Mouse (Mus musculus): ENCODE results near the gene Kif11. TPM values are rescaled to one million over a fixed set of nuclear protein-coding genes. Genes with fewer than 3 reads are reported as not detected.

Kif11 gene
- polyA plus RNA-seq, 1 experiment from 2014 or later = 73.4 TPM

DNA sequence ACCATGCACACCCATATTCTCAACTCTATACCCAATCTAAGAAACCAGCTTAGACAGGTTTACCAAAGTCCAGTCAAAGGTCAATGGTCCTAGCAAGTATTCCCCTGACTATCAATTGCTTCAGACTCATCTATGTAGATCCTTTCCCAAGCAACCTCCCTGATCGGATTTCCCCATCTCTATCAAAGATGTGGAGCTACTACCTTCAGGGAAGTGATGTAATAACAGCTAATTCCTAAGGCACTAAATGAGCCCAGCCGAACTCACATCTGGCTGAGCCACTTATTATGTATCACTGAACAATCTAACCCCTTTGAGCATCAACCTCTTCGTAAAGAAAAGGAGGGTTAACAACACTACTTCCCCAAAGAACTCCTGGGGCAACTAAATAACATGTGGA, 23.4 kb upstream of the Kif11 start:
- no peak overlapping the region for H3K27ac ChIP-seq
- no peak overlapping the region for H3K9ac ChIP-seq

DNA sequence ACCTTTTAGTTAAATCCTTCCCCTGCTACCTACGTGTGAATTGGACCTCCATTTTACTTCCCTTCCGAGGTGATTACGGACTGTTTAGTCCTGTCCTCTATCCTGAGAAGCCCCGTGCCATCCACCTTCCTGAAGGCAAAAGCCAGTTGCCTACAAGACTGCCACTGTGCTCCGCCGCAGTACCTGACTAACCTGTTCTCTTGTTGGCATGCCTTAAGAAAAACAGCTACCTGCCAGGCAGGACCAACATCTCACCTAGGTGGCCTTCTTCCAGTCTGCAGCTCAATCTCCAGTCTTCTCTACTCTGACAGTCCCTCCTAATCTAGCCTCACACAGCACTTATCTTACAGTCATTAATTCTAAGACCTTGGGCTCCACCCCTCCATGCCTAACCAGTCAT, 22.9 kb upstream of the Kif11 start:
- H3K27ac ChIP-seq = no peak overlapping the region
- H3K4me3 ChIP-seq = no peak overlapping the region
- 0 out of 2 replicates have a peak, but pooled peaks cover 3% of the 10 kb centered on the region for H3K9me3 ChIP-seq
- WGBS = 86% methylated on average over 6 of the region's 6 CpGs
- H3K4me2 ChIP-seq = no peak overlapping the region
- no peak for ATAC-seq (ENCODE audit: borderline replicate concordance, extremely low read depth, low FRiP score, low TSS enrichment)
- H3K36me3 ChIP-seq = no peaks in the 10 kb centered on the region
- no peak overlapping the region for H3K9ac ChIP-seq
- no peaks in the 10 kb centered on the region for H3K27me3 ChIP-seq
- H3K4me1 ChIP-seq = no peaks in the 10 kb centered on the region

More for the DNA sequence above, 23.4 kb upstream of the Kif11 start:
- H3K4me2 ChIP-seq = no peak overlapping the region
- H3K4me3 ChIP-seq = no peak overlapping the region
- H3K4me1 ChIP-seq = no peaks in the 10 kb centered on the region
- ATAC-seq (ENCODE audit: borderline replicate concordance, extremely low read depth, low FRiP score, low TSS enrichment) = no peak
- no peaks in the 10 kb centered on the region for H3K27me3 ChIP-seq
- no peaks in the 10 kb centered on the region for H3K36me3 ChIP-seq
- H3K9me3 ChIP-seq = 0 out of 2 replicates have a peak, but pooled peaks cover 3% of the 10 kb centered on the region
- 89% methylated on average over 3 of the region's 3 CpGs for WGBS

DNA sequence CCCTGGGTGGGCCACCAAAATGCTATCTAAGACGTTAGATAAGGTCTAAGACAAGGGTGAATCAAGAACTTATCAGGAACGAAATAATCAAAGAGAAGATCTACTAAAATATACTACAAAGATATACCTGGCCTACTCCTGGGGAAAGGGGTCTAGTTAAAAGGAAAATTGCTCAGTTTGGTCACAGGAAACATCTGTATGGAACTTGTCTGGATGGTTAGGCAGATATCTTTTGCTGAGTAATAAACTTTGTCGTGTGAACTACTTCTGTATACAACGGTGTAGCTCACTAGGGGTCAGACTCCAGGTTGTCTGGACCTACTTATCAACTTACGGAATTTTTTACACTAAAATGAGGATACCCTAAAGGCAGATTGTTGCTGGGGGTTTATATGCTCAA, 16.2 kb upstream of the Kif11 start:
- Histone ChIP-seq H3K27me3 (no peaks in the 10 kb centered on the region), H3K36me3 (no peaks in the 10 kb centered on the region), H3K4me2 (no peak overlapping the region), H3K27ac (no peak overlapping the region), H3K9me3 (no peaks in the 10 kb centered on the region), H3K9ac (no peak overlapping the region), H3K4me1 (no peaks in the 10 kb centered on the region), H3K4me3 (no peak overlapping the region)
- WGBS = 48% methylated on average over 5 of the region's 5 CpGs
- no peak for ATAC-seq (ENCODE audit: borderline replicate concordance, extremely low read depth, low FRiP score, low TSS enrichment)

DNA sequence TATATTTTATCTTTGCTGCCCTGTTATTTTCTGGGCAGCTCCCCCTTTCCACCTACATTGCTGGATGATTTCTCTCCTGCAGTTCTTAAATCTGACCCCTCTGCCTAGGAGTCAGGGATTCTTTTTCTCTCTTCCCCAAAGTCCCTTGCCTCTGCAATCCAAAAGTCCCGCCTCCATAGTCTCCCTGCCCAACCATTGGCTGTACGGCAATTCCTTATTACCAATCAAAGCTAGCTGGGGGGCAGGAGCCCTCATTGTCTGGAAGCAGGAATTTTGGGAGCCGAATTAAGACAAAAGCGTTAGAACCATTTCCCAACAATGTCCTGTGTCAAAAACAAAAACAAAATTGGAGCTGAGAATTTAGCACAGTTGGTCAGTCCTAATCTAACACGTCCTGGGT, 13.7 kb upstream of the Kif11 start:
- H3K4me3 ChIP-seq = no peak overlapping the region
- no peaks in the 10 kb centered on the region for H3K36me3 ChIP-seq
- H3K9me3 ChIP-seq = no peaks in the 10 kb centered on the region
- H3K4me1 ChIP-seq = no peaks in the 10 kb centered on the region
- H3K27me3 ChIP-seq = no peaks in the 10 kb centered on the region
- no peak overlapping the region for H3K9ac ChIP-seq
- H3K4me2 ChIP-seq = no peak overlapping the region
- no peak for ATAC-seq (ENCODE audit: borderline replicate concordance, extremely low read depth, low FRiP score, low TSS enrichment)
- H3K27ac ChIP-seq = no peak overlapping the region
- 42% methylated on average over 5 of the region's 5 CpGs for WGBS

DNA sequence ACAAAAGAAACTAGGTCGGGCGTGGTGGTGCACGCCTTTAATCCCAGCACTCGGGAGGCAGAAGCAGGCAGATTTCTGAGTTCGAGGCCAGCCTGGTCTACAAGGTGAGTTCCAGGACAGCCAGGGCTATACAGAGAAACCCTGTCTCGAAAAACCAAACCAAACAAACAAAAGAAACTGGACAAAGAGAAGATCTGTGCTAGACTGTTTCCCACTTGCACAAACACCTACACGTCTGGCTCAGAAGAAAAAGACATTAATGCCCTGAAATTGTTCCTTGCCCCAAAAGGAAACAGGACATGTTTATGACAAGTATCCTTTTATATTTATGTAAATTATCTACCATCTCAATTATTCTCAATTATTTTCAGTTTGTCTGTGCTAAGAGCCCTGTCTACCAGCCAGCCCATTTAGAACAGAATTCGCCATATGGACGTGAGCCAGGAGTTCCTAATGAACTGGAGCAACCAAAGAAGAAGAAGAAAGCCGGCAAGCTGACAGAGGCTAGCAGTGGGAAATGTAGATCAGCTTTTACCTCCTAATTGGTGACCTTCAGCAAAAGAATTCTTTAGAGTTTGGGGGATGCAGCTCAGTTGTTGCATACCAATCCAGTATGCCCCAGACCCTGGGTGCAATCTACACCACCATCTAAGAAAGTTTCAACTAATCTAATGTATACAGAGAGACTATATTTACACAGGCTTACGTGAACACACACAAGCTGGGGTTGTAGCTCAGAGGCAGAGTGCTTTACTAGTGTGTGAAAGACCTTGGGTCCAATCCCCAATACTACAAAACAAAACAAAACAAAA, 12.9 kb upstream of the Kif11 start:
- no peak overlapping the region for H3K27ac ChIP-seq
- no peak overlapping the region for H3K4me2 ChIP-seq
- H3K36me3 ChIP-seq = no peaks in the 10 kb centered on the region
- H3K9ac ChIP-seq = no peak overlapping the region
- H3K4me3 ChIP-seq = no peak overlapping the region
- ATAC-seq (ENCODE audit: borderline replicate concordance, extremely low read depth, low FRiP score, low TSS enrichment) = no peak
- no peaks in the 10 kb centered on the region for H3K4me1 ChIP-seq
- 74% methylated on average over 11 of the region's 11 CpGs for WGBS
- no peaks in the 10 kb centered on the region for H3K27me3 ChIP-seq
- no peaks in the 10 kb centered on the region for H3K9me3 ChIP-seq

DNA sequence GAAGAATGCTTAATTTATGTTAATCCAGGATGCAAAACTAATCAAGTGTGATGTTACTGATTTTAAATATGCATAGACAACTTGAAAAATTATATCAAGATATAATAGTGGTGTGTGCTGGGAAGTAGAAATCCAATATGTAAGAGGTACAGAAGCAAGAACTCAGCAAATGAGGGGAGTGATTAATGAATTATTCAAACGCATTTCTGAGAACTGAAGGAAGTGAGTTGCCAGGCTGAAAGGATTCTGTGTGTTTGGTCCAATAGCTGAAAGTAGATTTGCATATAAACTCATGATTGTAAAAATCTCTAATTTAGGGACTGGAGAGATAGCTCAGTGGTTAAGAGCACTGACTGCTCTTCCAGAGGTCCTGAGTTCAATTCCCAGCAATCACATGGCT, 7.2 kb upstream of the Kif11 start:
- Histone ChIP-seq H3K9me3 (no peaks in the 10 kb centered on the region), H3K4me3 (no peak overlapping the region), H3K36me3 (no peaks in the 10 kb centered on the region), H3K27me3 (no peaks in the 10 kb centered on the region), H3K27ac (no peak overlapping the region), H3K4me1 (no peaks in the 10 kb centered on the region), H3K9ac (no peak overlapping the region), H3K4me2 (no peak overlapping the region)
- ATAC-seq (ENCODE audit: borderline replicate concordance, extremely low read depth, low FRiP score, low TSS enrichment) = no peak
- WGBS = 59% methylated on average over 1 of the region's 1 CpGs

DNA sequence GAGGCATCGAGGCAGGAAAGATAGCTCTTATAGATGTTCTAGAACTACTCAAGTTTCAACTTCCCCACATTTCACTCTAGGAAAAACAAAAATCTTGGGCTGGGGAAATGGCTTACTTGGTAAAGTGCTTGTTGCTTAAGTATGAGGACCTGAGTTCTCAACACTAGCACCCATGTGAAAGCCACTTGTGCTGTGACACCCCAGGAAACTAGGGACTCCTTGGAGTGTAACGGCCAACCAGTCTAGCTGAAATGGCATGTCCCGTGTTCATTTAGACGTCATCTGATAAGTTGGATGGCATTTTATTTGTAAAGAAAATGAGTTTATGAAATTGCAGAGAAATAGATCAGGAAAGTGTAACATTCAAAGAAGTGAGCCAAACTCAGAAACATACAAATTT, 6.3 kb upstream of the Kif11 start:
- no peak for ATAC-seq (ENCODE audit: borderline replicate concordance, extremely low read depth, low FRiP score, low TSS enrichment)
- 80% methylated on average over 4 of the region's 4 CpGs for WGBS
- no peaks in the 10 kb centered on the region for H3K9me3 ChIP-seq
- peaks cover 1% of the 10 kb centered on the region; the same call in 1 of the 2 replicates for H3K4me1 ChIP-seq
- no peak overlapping the region for H3K4me2 ChIP-seq
- no peak overlapping the region for H3K9ac ChIP-seq
- H3K27me3 ChIP-seq = no peaks in the 10 kb centered on the region
- H3K27ac ChIP-seq = no peak overlapping the region
- no peak overlapping the region for H3K4me3 ChIP-seq
- H3K36me3 ChIP-seq = no peaks in the 10 kb centered on the region

DNA sequence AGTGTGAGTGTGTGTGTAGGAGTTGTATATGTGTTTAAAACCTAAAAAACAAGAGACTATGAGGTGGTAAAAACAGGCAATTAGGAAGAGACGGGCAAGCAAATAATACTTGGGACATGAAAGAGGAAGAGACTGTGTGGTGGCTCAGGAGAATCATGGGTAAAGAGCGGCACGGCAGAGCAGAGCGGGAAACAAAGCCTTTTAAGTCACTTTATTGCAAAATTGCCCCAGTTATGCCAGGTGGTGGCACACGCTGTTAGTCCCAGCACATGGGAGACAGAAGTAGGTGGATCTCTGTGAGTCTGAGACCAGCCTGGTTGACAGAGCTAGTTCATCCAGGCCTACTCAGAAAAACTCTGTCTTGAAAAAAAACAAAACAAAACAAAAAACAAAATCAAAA, 5.8 kb upstream of the Kif11 start:
- Histone ChIP-seq H3K9ac (no peak overlapping the region), H3K4me3 (no peak overlapping the region), H3K27ac (no peak overlapping the region), H3K27me3 (no peaks in the 10 kb centered on the region), H3K4me1 (peaks cover 5% of the 10 kb centered on the region), H3K36me3 (no peaks in the 10 kb centered on the region), H3K4me2 (no peak overlapping the region), H3K9me3 (no peaks in the 10 kb centered on the region)
- WGBS = 88% methylated on average over 5 of the region's 5 CpGs
- ATAC-seq (ENCODE audit: borderline replicate concordance, extremely low read depth, low FRiP score, low TSS enrichment) = no peak

DNA sequence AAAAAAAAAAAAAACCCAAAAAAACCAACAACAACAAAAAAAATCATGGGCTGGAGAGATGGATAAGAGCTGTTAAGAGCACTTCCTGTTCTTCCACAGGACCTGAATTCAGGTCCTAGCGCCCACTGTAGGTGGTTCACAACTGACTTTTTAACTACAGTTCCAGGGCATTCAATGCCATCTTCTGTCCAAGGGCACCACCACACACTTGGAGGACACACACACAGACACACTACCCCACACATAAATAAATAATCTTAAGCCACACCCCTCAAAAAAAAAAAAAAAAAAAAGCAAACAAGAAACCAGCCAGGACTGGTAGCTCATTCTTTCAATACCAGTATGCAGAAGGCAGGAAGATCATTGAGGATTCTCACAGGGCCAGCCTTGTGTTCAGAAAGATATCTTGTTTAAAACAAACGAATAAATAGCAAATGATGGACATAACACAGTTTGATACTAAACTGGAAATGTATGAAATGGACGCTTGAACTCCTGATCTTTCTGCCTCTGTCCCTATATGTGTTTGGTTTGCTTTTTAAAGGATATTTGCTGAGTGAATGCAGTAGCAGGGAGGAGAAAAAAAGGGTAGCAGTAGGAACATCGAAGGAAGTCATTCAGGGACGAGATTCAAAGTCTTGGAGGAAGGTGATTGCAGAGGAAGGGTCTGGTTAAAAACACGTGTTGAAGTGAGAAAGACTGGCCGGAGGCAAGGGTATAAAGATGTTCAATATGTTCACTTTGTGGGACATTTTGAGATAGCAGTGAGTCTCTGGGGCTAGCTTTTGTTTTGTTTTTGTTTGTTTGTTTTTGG, 1.1 kb upstream of the Kif11 start:
- Histone ChIP-seq H3K27ac (peak overlapping the region; percentile 97), H3K36me3 (no peaks in the 10 kb centered on the region), H3K4me3 (peak overlapping the region; percentile 77), H3K9me3 (no peaks in the 10 kb centered on the region), H3K4me2 (peak overlapping the region; percentile 70), H3K27me3 (no peaks in the 10 kb centered on the region), H3K4me1 (peaks cover 18% of the 10 kb centered on the region), H3K9ac (peak overlapping the region; percentile 72)
- 18% methylated on average over 7 of the region's 7 CpGs for WGBS
- ATAC-seq (ENCODE audit: borderline replicate concordance, extremely low read depth, low FRiP score, low TSS enrichment) = no peak

DNA sequence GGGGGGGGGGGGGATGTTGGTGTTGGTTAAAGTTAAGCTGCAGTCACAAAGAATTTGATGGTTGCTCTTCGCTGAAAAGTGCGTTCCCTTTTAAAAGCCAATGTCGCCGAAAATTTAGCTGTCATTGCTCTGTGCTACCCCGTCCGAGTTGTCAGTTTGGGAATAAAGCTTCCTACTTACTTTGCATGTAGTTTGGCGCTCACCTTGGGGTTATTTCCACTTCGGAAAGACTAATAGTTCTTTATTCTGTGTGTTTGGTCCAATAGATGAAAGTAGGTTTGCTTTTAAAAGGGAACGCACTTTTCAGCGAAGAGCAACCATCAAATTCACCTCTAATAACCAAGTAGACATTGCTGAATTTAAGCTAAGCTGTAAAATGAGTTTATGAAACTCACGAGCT, 638 bp downstream of the Kif11 start:
- peak overlapping the region; percentile 72 for H3K9ac ChIP-seq

DNA sequence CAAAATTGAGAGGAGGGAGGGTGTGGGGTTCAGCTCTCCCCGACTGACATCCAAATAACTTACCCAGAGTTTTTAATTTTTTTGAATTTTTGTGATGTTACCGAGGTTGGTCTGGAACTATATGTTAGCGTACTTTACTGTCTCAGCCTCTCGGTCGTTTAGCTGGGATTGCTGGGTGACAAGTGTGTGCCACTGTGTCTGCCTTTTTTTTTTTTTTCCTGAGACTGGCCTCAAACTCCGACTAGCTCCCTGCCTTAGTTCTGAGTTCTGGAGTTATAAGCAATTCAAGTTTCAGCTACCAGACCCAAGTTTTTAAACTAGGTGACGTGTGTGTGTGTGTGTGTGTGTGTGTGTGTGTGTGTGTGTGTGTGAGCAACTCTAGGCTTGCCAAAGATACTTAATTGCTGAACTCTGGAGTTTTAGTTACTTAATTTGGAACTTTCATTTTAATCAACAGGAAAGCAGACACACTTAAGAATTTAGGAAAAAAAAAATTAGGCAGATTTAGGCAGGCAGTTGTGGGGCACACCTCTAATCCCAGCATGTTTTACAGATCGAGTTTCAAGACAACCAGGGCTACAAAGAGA, 1.3 kb downstream of the Kif11 start:
- peaks cover 18% of the 10 kb centered on the region for H3K4me1 ChIP-seq
- H3K27ac ChIP-seq = no peak overlapping the region
- H3K9ac ChIP-seq = peak overlapping the region; percentile 72
- no peaks in the 10 kb centered on the region for H3K9me3 ChIP-seq
- no peak for ATAC-seq (ENCODE audit: borderline replicate concordance, extremely low read depth, low FRiP score, low TSS enrichment)
- H3K4me2 ChIP-seq = peak overlapping the region; percentile 70
- 10% methylated on average over 8 of the region's 8 CpGs for WGBS
- H3K4me3 ChIP-seq = peak overlapping the region; percentile 77
- no peaks in the 10 kb centered on the region for H3K27me3 ChIP-seq
- H3K36me3 ChIP-seq = no peaks in the 10 kb centered on the region

More for the DNA sequence above, 638 bp downstream of the Kif11 start:
- Histone ChIP-seq H3K4me1 (peaks cover 18% of the 10 kb centered on the region), H3K27ac (peak overlapping the region; percentile 97; the same call in 1 of the 2 replicates), H3K4me3 (peak overlapping the region; percentile 77), H3K27me3 (no peaks in the 10 kb centered on the region), H3K36me3 (no peaks in the 10 kb centered on the region), H3K4me2 (peak overlapping the region; percentile 70), H3K9me3 (no peaks in the 10 kb centered on the region)
- ATAC-seq (ENCODE audit: borderline replicate concordance, extremely low read depth, low FRiP score, low TSS enrichment) = no peak
- WGBS = under 1% methylated on average over 11 of the region's 11 CpGs

DNA sequence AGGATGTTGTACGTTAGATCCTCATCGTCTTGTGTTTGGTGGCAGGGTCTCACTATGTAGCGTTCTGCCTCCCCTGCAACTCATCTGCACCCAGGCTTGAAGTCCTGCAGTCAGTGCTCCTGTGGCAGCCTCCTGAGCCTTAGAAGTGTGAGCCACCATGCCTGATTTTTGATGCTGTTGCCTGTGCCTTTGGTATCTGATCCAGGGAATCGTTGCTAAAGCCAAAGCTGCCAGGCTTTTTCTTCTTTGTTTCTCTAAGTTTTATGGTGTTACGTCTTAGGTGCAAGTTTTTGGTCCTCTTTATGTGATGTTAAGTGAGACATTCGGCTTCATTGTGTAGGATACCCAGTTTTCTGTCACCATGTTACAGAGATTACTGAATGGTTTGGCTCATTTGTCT, 2.6 kb downstream of the Kif11 start:
- Histone ChIP-seq H3K27ac (no peak overlapping the region), H3K9ac (no peak overlapping the region), H3K4me1 (peaks cover 18% of the 10 kb centered on the region), H3K4me3 (peak overlapping the region; percentile 1; the same call in 1 of the 2 replicates), H3K27me3 (no peaks in the 10 kb centered on the region), H3K36me3 (no peaks in the 10 kb centered on the region; the same call in 1 of the 2 replicates), H3K4me2 (peak overlapping the region; percentile 70; the same call in 1 of the 2 replicates), H3K9me3 (no peaks in the 10 kb centered on the region)
- ATAC-seq (ENCODE audit: borderline replicate concordance, extremely low read depth, low FRiP score, low TSS enrichment) = no peak
- 82% methylated on average over 6 of the region's 6 CpGs for WGBS

Data from lung, embryonic 15.5 days (tissue).